Mouse (Mus musculus) bone marrow macrophage, adult 2 months (primary cell): Measurements from ENCODE around the gene Sel1l2.

Experiments used
- CTCF ChIP-seq: IDR thresholded peaks from 2 replicates; pipeline ENCODE4 v1.5.1; 2012; ENCODE audit warnings: low read depth, mild to moderate bottlenecking, low read length, moderate library complexity
- POLR2A ChIP-seq: IDR thresholded peaks from 2 replicates; pipeline ENCODE4 v1.6.1; 2012; ENCODE audit warnings: mild to moderate bottlenecking, low read depth, low read length, borderline replicate concordance

- TF ChIP-seq CTCF (no peak), POLR2A (no peak)
Observed at GRCm38 (mm10) chr2:140200713-140201112, 188.8 kb downstream of the Sel1l2 start.
